Mouse (Mus musculus) midbrain, embryonic 15.5 days (tissue): Measurements from ENCODE around the gene Cntnap5a. TPM values are rescaled to one million over a fixed set of nuclear protein-coding genes. Genes with fewer than 3 reads are reported as not detected.
A peak's percentile ranks its signal among the peaks of the same experiment; 100 is the strongest.

Experiments
- ATAC-seq: fragments of 200-750 bp; cut with Nextera tagmentation; replicated peaks from 2 replicates; pipeline ENCODE4 v1.8.0; 2017; ENCODE audit warnings: moderate TSS enrichment
- H3K27ac ChIP-seq: fragments of 300-500 bp; sonication (generic); 2 replicates; pipeline ENCODE4 v1.5.1; 2015; ENCODE audit warnings: mild to moderate bottlenecking, inconsistent platforms
- H3K27me3 ChIP-seq: fragments of 300-500 bp; sonication (generic); replicated peaks from 2 replicates; pipeline ENCODE4 v1.6.1; 2015; ENCODE audit warnings: inconsistent platforms
- H3K36me3 ChIP-seq: fragments of 300-500 bp; sonication (generic); replicated peaks from 2 replicates; pipeline ENCODE4 v1.6.1; 2015; ENCODE audit warnings: inconsistent platforms
- H3K4me1 ChIP-seq: fragments of 300-500 bp; sonication (generic); 2 replicates; pipeline ENCODE4 v1.6.1; 2015; ENCODE audit warnings: inconsistent platforms
- H3K4me2 ChIP-seq: fragments of 300-500 bp; sonication (generic); 2 replicates; pipeline ENCODE4 v1.6.1; 2015; ENCODE audit warnings: inconsistent platforms, mild to moderate bottlenecking, moderate library complexity
- H3K4me3 ChIP-seq: fragments of 300-500 bp; sonication (generic); 2 replicates; pipeline ENCODE4 v1.5.1; 2015; ENCODE audit warnings: mild to moderate bottlenecking, inconsistent platforms
- H3K9ac ChIP-seq: fragments of 300-500 bp; sonication (generic); 2 replicates; pipeline ENCODE4 v1.6.1; 2015; ENCODE audit warnings: mild to moderate bottlenecking, inconsistent platforms
- H3K9me3 ChIP-seq: fragments of 300-500 bp; sonication (generic); 2 replicates; pipeline ENCODE4 v1.6.1; 2016; ENCODE audit warnings: inconsistent platforms
- WGBS: fragments of 180-500 bp; shearing (Covaris S2); methylation state at CpG from one replicate; pipeline ENCODE4 v1.1.7; 2015; ENCODE audit warnings: mixed read lengths; 5-methylcytosine and 5-hydroxymethylcytosine counted together
- polyA plus RNA-seq: library from polyadenylated mRNA; unstranded; fragments of >200 nt; fragmentation: Nextera tagmentation; extraction: Ambion mirVana; gene quantifications from 2 replicates; pipeline ENCODE4 v1.2.1, GENCODE M21; 2015

Gene Cntnap5a
- polyA plus RNA-seq, result 2.7 and 2.8 TPM in 2 replicates

- peak within 1 kb of the TSS; percentile 52 for H3K4me3 ChIP-seq
- ATAC-seq, result peak; percentile 92
- no peaks in the 10 kb centered on the region for H3K9me3 ChIP-seq
- H3K9ac ChIP-seq, result peak within 1 kb of the TSS; percentile 61
- WGBS, result 10% methylated on average over 26 of the region's 26 CpGs
- no peaks in the 10 kb centered on the region for H3K27me3 ChIP-seq
- H3K4me2 ChIP-seq, result peak within 1 kb of the TSS; percentile 51
- no peaks in the 10 kb centered on the region for H3K4me1 ChIP-seq
- no peaks in the 10 kb centered on the region for H3K36me3 ChIP-seq
- H3K27ac ChIP-seq, result peak within 1 kb of the TSS; percentile 68
These were observed at the start of gene Cntnap5a for GRCm38 (mm10) chr1:115684518-115685368. Gene Cntnap5a (plus strand): TSS chr1:115684756.

- Histone ChIP-seq H3K9ac (no peak overlapping the region), H3K4me3 (no peak overlapping the region), H3K9me3 (no peaks in the 10 kb centered on the region), H3K4me1 (no peaks in the 10 kb centered on the region), H3K4me2 (no peak overlapping the region), H3K36me3 (no peaks in the 10 kb centered on the region), H3K27me3 (no peaks in the 10 kb centered on the region), H3K27ac (no peak overlapping the region)
- no peak for ATAC-seq
- WGBS, result 76% methylated on average over 2 of the region's 2 CpGs
These were observed 37.6 kb upstream of the Cntnap5a start for GRCm38 (mm10) chr1:115646921-115647320.

GRCm38 (mm10) chr1:115658343-115659064 lies 26.1 kb upstream of the Cntnap5a start:
- no peaks in the 10 kb centered on the region for H3K4me1 ChIP-seq
- no peaks in the 10 kb centered on the region for H3K9me3 ChIP-seq
- H3K36me3 ChIP-seq, result no peaks in the 10 kb centered on the region
- H3K27ac ChIP-seq, result no peak overlapping the region
- ATAC-seq, result no peak
- no peak overlapping the region for H3K4me2 ChIP-seq
- H3K4me3 ChIP-seq, result no peak overlapping the region
- WGBS, result 79% methylated on average over 5 of the region's 5 CpGs
- H3K27me3 ChIP-seq, result no peaks in the 10 kb centered on the region
- H3K9ac ChIP-seq, result no peak overlapping the region

DNA sequence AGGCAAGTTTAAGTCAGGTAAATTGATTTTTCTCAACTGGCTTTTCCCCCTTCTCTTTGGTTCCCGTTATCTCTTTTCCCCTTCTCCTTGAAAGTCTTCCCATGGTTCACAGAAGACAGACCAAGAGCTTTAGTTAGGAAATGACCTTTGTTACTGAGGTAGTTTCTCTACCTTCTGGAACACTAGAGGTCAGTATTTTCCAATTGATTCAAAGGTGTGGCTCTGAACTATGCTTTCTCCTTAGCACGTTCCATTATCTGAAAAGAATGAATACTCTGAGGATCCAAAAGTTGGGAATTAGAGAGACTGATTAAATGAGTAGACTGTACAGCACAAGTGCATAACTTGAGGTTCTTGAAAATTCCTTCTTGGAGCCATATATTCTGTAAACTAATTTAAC lies 1.9 kb downstream of the Cntnap5a start:
- Histone ChIP-seq H3K9ac (no peak overlapping the region), H3K4me2 (peak overlapping the region; percentile 51)

DNA sequence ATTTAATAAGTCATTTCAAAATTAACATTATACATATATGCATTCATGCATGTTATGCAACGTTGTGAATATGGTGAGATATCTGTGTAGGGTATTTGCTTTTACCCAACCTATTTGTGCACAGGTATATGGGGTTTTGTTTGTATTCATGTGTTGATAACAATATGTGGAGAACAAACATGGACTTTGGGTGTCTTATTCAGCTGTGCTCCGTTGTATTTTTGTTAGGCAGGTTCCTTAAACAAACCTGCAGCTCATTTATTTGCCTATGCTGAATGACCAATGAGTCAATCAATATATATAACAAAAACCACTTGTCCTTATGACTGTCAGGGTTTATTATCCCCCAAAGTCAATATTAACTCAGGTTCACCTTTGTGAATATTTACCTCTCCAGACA lies 15.2 kb downstream of the Cntnap5a start:
- Histone ChIP-seq H3K27me3 (no peaks in the 10 kb centered on the region), H3K9ac (no peak overlapping the region), H3K36me3 (no peaks in the 10 kb centered on the region), H3K27ac (no peak overlapping the region), H3K4me3 (no peak overlapping the region), H3K4me2 (no peak overlapping the region), H3K9me3 (no peaks in the 10 kb centered on the region), H3K4me1 (no peaks in the 10 kb centered on the region)
- ATAC-seq, result no peak
- 77% methylated on average over 2 of the region's 2 CpGs for WGBS

More for the DNA sequence above, 1.9 kb downstream of the Cntnap5a start:
- Histone ChIP-seq H3K27me3 (no peaks in the 10 kb centered on the region), H3K4me1 (no peaks in the 10 kb centered on the region), H3K27ac (no peak overlapping the region), H3K4me3 (peak overlapping the region; percentile 52), H3K9me3 (no peaks in the 10 kb centered on the region), H3K36me3 (no peaks in the 10 kb centered on the region)
- peak; percentile 65 for ATAC-seq
- 19% methylated on average over 2 of the region's 2 CpGs for WGBS

- Histone ChIP-seq H3K4me2 (no peak overlapping the region), H3K27ac (no peak overlapping the region), H3K4me3 (no peak overlapping the region), H3K9me3 (no peaks in the 10 kb centered on the region), H3K4me1 (no peaks in the 10 kb centered on the region), H3K36me3 (no peaks in the 10 kb centered on the region), H3K27me3 (no peaks in the 10 kb centered on the region), H3K9ac (no peak overlapping the region)
- ATAC-seq, result no peak
- WGBS, result 88% methylated on average over 5 of the region's 5 CpGs
These were observed 58.0 kb downstream of the Cntnap5a start for GRCm38 (mm10) chr1:115742556-115742955.

- Histone ChIP-seq H3K9me3 (no peaks in the 10 kb centered on the region), H3K4me1 (no peaks in the 10 kb centered on the region), H3K9ac (no peak overlapping the region), H3K4me2 (no peak overlapping the region), H3K27ac (no peak overlapping the region), H3K4me3 (no peak overlapping the region), H3K36me3 (no peaks in the 10 kb centered on the region), H3K27me3 (no peaks in the 10 kb centered on the region)
- ATAC-seq, result no peak
These were observed 61.0 kb downstream of the Cntnap5a start for GRCm38 (mm10) chr1:115745569-115745968.

DNA sequence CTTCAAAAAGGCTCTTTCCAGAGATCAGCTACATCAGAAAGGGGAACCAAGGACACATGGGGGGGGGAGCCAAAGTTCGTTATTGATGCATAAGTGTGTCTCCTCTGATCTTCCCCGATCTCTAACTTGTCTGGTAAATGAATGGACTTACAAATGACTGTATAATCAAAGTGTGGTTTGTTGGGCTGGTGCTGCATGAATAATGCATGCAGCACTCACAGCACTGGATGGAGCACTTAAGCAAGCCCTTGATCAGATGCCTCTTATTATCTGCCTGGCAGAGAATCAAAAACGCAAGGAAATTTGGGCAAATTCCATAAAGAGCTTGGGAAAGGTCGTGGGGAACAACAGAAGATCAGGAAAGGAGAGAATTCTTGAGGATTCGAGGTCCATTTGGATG lies 100.2 kb downstream of the Cntnap5a start:
- H3K27me3 ChIP-seq, result no peaks in the 10 kb centered on the region
- no peaks in the 10 kb centered on the region for H3K9me3 ChIP-seq
- H3K9ac ChIP-seq, result no peak overlapping the region
- H3K36me3 ChIP-seq, result no peaks in the 10 kb centered on the region
- 24% methylated on average over 5 of the region's 5 CpGs for WGBS
- peaks cover 4% of the 10 kb centered on the region for H3K4me1 ChIP-seq
- 0 out of 2 replicates have a peak overlapping the region, but pooled peaks have one; percentile 4 for H3K27ac ChIP-seq
- ATAC-seq, result peak; percentile 91
- no peak overlapping the region for H3K4me3 ChIP-seq
- H3K4me2 ChIP-seq, result no peak overlapping the region

GRCm38 (mm10) chr1:115842591-115842990 lies 158.0 kb downstream of the Cntnap5a start:
- 95% methylated on average over 4 of the region's 4 CpGs for WGBS
- no peak overlapping the region for H3K4me2 ChIP-seq
- H3K4me3 ChIP-seq, result no peak overlapping the region
- no peaks in the 10 kb centered on the region for H3K36me3 ChIP-seq
- no peaks in the 10 kb centered on the region for H3K9me3 ChIP-seq
- no peaks in the 10 kb centered on the region for H3K27me3 ChIP-seq
- no peak for ATAC-seq
- no peak overlapping the region for H3K27ac ChIP-seq
- no peak overlapping the region for H3K9ac ChIP-seq
- no peaks in the 10 kb centered on the region for H3K4me1 ChIP-seq

- Histone ChIP-seq H3K27ac (no peak overlapping the region), H3K4me2 (no peak overlapping the region), H3K4me3 (no peak overlapping the region), H3K9me3 (no peaks in the 10 kb centered on the region), H3K27me3 (no peaks in the 10 kb centered on the region), H3K4me1 (no peaks in the 10 kb centered on the region), H3K9ac (no peak overlapping the region), H3K36me3 (no peaks in the 10 kb centered on the region)
- 29% methylated on average over 2 of the region's 2 CpGs for WGBS
- ATAC-seq, result no peak
These were observed 163.0 kb downstream of the Cntnap5a start for GRCm38 (mm10) chr1:115847605-115848004.

- Histone ChIP-seq H3K4me2 (no peak overlapping the region), H3K36me3 (no peaks in the 10 kb centered on the region), H3K9ac (no peak overlapping the region), H3K9me3 (no peaks in the 10 kb centered on the region), H3K4me3 (no peak overlapping the region), H3K27ac (no peak overlapping the region), H3K4me1 (no peaks in the 10 kb centered on the region), H3K27me3 (no peaks in the 10 kb centered on the region)
- ATAC-seq, result no peak
These were observed 167.7 kb downstream of the Cntnap5a start for GRCm38 (mm10) chr1:115852206-115852605.

- H3K9ac ChIP-seq, result no peak overlapping the region
- H3K27me3 ChIP-seq, result no peaks in the 10 kb centered on the region
- no peak overlapping the region for H3K27ac ChIP-seq
- WGBS, result 85% methylated on average over 1 of the region's 1 CpGs
- 0 out of 2 replicates have a peak, but pooled peaks cover 5% of the 10 kb centered on the region for H3K9me3 ChIP-seq
- H3K4me1 ChIP-seq, result no peaks in the 10 kb centered on the region
- ATAC-seq, result no peak
- no peak overlapping the region for H3K4me2 ChIP-seq
- no peaks in the 10 kb centered on the region for H3K36me3 ChIP-seq
- no peak overlapping the region for H3K4me3 ChIP-seq
These were observed 233.8 kb downstream of the Cntnap5a start for GRCm38 (mm10) chr1:115918396-115918795.
